Mouse (Mus musculus): ENCODE measurements around the gene Trpm3.

The Trpm3 gene

DNA sequence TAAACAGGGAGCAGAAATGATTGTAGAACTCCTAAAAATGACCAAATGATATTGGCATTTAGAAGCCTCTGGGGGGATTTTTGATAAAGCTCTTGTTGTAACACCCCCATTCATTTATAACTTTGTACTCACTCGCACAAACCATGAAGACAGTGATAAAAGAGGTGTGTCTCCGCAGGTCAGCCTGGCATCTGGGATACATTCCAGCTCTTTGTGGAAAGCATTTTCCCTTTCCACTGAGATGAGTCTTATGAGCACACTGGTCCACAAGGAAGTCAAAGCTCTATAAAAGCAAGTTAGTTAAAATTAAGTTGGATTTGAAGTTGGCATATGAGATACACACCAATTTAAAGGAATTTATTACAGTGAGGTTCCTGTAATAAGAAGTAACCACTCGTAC lies 600.4 kb downstream of the Trpm3 start:
- DNase-seq (ENCODE audit: low read depth in 2 of 2, low spot score in 2 of 2) = no peak

DNA sequence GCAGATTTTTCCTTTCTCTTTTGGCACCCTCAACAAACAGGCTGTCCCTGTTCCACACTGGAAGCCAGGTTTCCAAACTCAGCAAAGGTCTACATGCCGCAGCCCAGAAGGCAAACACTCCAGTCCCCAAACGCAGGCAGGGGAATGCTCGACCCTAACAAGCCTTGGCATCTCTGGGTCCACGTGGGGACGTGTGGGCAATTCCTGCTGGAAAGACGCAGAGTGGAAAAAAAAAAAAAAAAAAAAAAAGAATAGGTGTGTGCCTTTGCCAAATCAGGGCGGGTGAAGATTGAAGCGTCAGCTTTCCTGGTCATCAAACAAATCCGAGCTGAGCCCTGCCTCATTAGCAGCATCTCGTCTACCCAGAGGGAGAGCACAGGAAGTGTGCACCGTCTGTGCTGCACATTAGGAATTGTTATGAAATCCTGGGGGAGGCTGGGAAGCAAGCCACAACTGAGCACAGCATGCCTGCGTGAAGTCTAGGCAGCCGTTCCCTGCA lies 614.5 kb downstream of the Trpm3 start:
- no peak for DNase-seq (ENCODE audit: low read depth in 2 of 2, low spot score in 2 of 2)

DNA sequence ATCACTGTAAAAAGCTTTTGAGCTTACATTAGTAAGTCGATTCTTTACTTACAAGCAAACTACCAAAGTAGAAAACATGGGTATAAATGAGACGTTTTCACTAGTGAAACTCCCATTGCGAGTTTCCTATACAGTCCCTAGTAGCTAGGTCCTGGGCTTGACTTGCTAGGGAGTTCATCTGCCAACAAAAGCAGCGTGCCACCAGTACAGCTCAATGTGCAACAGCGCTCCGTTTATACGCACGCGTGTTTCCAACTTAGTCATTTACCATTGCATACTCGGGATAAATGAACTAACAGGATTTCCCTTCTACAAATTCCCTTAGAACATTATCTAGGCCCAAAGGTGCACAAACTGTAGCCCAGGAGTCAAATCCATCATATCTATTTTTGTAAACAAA lies 615.2 kb downstream of the Trpm3 start:
- DNase-seq (ENCODE audit: low read depth in 2 of 2, low spot score in 2 of 2) = no peak

DNA sequence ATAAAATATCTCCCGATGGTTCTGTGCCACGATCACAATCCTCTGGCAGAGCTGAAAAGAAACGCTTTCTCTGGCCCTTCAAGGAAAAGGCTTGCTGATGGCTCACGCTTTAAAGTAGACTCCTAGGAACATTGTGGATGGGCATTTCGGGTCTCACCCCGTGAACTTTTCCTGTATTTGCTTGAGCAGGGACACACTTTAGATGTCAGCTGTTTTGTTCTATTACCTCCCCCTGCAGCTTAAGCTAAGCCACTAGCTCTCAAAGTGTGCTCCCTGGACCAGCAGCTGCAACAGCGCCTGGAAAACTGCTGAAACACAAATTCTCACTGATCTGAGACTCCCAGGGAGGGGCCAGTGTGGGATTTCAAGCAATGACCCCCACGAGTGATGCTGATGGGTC lies 615.7 kb downstream of the Trpm3 start:
- DNase-seq (ENCODE audit: low read depth in 2 of 2, low spot score in 2 of 2) = no peak

DNA sequence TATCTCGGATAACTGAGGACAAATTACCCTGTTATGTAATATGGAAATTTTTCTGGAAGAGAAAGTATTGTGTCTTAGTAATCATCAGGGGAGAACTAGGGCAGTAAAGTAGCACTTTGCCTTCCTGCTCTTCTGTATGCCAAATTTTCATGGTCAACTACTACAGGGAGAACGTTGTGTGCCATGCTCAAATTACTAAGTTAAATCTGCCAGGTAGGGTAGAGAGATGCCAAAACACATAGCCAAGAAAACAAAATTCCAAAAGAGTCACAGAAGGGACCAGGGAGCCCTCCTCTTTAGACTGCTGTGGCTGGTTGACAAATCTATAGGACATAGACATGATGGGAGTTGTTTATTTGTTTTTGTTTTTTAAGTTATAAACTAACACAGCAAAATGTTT lies 619.6 kb downstream of the Trpm3 start:
- DNase-seq (ENCODE audit: low read depth in 2 of 2, low spot score in 2 of 2) = no peak

DNA sequence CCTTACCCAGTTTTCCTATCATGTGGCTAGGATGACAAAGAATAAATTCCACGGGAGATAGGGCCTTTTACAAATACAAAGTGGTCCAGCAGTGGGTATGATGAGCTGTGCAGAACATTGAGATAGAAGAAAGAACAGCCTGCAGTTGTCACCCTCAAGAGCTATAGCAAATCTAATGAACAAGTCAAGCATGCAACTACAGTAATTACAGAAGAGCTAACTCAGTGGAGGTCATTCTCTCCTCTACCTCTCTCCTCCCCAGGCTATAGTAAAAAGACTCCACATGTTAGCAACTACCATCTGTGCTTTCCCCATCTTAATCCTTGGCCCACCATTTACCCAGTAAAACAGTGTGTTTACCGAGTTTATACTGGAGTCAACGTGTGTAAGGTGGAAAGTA lies 629.4 kb downstream of the Trpm3 start:
- DNase-seq (ENCODE audit: low read depth in 2 of 2, low spot score in 2 of 2) = no peak

DNA sequence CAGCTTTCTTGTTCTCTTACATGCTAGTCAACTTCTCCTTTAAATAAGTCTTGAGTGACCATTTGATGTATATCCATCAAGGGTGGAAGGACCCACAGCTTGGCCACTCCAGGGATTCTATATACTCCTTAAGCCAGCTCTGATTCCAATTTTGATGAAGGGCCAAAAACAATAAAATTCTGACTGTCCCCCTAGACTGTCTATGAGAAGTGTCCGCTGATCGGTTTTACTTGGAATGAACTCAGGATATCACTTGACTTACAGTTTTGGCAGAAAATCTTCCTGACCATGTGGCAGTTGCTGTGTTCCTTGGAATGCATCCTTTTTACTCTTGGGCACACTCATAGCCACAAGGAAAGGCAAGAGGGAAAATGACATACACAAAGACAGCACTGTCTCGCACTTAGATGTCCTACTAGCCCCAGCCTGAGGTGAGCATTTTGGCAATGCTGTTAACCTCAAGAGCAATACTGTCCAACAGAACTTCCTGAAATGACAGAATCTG lies 636.4 kb downstream of the Trpm3 start:
- no peak for DNase-seq (ENCODE audit: low read depth in 2 of 2, low spot score in 2 of 2)

DNA sequence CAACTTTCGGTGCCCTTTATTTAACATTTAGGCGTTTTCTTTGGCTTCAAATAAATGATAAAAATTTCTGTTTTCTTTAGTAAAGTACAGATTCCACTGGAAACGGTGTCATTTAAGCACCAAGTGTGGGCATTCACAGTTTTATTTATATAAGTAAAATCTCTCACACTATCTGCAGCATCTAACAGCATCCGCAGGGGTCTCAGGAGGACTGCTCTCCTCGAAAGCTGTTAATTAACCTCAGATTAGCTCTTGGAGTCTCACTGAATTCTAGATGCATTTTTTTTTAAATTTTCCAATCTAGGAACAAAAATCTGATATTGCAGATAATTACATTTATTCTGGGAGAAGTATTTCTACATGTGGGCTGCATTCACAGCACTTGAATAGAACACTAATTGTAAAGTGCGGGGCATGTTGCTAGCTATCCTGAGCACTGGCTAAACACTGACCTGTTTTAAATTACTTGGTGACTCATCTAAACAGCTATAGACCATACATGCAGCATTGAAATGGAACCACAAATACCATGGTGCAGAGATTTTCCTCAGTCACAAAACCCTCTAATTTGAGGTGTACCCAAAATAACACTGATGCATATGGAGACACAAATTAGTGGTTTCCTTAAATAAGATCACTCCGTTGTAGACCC lies 641.5 kb downstream of the Trpm3 start:
- no peak for DNase-seq (ENCODE audit: low read depth in 2 of 2, low spot score in 2 of 2)

DNA sequence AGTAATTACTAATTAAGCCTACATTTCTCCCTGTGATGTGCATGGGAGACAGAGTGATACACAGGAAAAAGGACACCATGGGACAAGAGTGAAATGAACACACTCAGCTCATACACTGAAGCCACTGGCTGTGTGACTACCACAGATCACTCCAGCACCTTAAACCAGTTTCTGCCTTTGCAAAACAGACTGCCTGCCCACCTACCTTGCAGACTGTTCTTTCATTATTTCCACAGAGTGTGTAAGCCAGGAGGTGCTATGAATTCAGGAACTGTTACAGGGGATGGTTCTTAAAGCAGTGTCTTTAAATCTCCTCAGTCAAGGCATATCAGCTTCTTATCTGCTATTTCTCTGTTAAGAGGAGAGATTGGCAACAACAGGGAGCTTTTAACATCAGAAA lies 642.7 kb downstream of the Trpm3 start:
- no peak for DNase-seq (ENCODE audit: low read depth in 2 of 2, low spot score in 2 of 2)

DNA sequence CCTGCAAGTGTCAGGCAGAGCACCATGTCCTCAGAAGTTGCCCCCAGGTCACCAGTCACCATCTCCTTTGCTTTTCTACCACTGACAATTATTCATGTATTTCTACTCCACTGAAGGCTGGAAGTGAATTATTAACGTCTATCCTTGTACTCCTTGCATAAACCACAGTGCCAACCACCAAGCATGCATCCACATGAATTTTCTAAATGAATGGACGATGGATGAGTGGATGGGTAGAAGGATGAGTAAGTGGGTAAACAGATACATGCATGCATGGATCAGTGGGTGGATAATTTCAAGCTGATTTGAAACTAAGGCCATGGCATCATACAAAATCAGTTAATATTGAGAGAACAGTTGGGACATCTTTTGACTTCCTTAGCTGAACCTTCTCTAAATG lies 644.9 kb downstream of the Trpm3 start:
- DNase-seq (ENCODE audit: low read depth in 2 of 2, low spot score in 2 of 2) = no peak

DNA sequence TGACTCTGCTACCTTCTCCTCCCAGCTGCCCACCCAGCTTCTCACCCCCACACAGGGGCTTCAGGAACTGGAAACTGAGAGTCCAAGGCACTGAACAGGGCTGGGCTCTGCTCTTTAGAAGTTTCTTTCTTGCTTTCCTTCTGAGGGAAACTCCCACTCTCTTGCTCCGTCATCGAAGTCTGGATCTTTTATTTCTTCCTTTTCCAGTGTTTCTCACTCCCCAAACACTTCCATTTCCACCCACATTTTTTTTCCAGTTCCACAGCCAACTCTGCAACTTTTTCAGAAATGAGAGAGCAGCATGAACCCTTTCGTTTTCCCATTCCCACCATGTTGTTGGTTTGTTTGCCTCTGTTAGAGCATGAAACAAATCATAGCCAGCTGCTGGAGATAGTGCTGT lies 650.9 kb downstream of the Trpm3 start:
- DNase-seq (ENCODE audit: low read depth in 2 of 2, low spot score in 2 of 2) = no peak

DNA sequence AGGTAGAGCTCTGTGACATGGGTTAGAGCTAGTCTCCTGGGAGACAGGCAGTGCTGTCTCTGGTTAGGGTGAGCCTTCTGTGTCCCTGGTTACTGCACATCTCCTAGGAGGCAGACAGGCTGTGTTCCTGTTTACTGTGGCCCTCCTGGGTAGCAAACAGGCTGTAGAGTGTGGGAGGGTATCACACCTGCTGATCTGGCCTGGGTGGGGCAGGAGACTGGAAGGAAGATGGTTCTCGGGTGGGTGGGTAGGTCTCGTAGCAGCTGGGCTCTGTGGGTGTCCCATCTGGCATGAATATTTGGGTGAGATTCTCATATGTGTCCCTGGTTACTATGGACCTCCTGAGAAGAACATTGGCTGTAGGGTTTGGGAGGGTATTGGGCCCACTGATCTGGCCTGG lies 658.1 kb downstream of the Trpm3 start:
- no peak for DNase-seq (ENCODE audit: low read depth in 2 of 2, low spot score in 2 of 2)

DNA sequence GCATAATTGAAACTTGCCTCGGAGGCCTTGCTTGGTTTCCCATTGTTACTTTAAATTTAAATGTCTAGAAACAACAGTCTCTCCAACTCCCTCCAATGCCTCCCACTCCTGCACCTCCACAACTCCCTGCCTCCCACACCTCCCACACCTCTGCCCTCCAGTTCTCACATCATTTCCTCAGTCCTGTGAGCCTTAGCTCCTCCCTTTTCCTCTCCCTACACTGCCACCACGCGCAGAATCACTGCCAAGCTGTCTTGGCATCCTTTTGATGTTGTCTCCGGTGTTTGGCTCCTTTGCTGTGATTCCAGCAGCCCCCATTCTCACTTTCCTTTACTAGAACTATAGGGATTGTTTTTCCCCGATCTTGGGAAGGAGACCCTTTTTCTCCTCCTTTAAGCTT lies 661.6 kb downstream of the Trpm3 start:
- no peak for DNase-seq (ENCODE audit: low read depth in 2 of 2, low spot score in 2 of 2)

DNA sequence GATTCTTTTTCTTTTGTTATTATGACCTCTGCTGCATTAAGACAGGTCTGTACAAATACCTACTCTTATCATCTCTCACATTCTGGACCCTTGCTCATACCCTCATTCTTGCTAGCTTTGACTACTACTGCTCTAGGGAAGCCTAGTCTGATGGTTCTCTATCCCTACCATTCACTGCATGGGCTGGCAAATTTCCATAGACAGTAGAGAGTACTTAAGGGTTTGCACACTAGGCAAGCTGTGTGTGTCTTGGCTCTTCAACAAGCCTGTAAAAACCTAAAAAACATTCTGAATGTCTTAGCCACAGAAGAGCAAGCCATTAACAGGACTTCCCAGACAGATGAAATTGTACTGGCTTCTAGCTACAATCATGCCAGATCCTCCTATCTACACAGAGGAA lies 664.5 kb downstream of the Trpm3 start:
- no peak for DNase-seq (ENCODE audit: low read depth in 2 of 2, low spot score in 2 of 2)

DNA sequence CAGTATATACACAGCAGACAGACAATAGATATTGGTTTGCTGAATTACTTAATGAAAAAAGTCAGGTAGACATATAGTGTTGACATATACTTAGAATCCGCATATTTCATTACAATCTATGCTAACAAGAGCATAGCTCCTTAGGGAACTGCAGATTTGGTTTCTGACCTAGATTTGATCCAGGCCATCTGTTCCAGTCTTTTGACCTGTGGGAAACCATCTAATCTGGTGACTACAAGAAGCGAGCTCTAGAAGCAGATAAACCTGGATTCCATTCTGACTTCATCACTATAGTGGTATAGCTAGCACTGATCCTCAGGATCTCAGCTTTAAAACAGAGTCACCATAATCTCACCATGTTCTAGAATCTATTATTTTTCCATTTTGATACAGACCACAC lies 665.5 kb downstream of the Trpm3 start:
- no peak for DNase-seq (ENCODE audit: low read depth in 2 of 2, low spot score in 2 of 2)

DNA sequence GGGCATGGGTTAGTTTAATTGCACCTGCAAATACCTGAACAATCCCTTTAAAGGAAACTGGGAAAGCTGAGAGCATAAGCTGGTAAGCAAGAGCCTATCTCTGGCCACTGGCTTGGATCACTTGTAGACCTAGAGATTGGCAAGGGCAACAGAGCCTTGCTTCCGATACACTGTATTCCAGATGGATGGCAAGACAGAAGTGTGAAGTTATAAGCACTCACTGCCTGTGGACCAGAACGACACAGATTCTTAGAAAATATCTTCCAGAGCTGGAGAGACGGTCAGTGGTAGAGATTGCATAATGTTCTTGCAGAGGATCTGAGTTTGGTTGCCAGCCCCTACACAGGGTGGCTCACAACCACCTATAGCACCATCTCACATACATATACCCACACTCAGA lies 671.4 kb downstream of the Trpm3 start:
- DNase-seq (ENCODE audit: low read depth in 2 of 2, low spot score in 2 of 2) = no peak

DNA sequence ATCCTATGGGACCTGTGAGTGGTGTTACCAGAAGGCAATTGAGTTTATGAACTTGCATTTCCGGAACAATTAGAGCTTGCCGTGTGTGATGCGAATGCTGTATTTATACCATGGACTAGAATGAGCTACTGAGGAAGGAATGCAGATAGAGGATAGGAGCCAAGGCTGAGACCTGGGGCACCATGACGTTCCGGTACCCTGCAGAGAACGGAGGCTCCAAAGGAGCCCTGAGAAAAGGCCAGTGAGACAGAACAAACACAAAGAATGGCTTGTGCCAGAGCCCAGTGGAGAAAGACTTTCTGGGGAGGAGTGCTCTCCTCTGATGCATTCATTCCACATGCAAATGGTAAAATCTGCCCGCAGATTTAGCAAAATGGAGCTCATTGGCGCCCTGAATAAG lies 682.9 kb downstream of the Trpm3 start:
- DNase-seq (ENCODE audit: low read depth in 2 of 2, low spot score in 2 of 2) = no peak

DNA sequence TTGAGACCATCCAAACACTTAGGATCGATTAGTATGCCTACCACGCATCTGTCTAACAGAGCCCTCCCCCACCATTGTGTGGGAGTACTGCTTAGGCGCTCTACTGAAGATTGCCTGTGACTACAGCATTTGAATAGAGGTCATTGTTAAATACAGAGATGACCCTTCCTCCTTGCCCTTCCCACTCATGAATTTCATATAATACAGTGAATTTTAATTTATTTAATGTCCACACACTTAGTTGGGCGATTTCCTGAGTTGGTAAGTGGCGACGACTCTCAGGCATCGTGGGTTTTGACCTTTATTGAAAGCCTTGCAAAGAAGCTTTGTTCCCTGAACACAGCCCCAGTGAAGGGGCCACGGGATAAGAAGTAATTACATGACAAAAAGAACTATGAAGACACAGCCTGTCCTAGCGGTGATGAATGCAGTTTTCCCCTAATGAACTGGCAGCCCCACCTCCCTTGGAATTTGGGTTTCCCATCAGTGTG lies 684.7 kb downstream of the Trpm3 start:
- DNase-seq (ENCODE audit: low read depth in 2 of 2, low spot score in 2 of 2) = no peak

DNA sequence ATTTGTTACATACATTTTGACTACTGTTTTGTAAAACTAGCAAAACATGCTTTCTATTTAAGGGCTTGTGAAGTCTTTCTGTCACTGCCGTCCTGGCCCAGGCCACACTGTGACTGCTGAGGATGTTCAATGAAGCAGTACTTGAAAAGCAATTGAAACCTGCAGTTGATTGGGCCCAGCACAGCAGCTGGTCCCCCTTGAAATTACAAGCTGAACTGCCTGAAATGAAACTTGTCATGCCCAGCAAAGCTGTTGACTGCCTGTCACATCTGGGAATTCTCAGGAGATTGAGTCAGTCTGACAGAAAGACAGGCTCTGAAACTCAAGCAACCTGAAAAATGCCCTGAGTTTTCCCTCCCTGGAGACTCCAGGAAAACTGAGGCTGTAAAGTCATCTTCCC lies 687.0 kb downstream of the Trpm3 start:
- no peak for DNase-seq (ENCODE audit: low read depth in 2 of 2, low spot score in 2 of 2)

DNA sequence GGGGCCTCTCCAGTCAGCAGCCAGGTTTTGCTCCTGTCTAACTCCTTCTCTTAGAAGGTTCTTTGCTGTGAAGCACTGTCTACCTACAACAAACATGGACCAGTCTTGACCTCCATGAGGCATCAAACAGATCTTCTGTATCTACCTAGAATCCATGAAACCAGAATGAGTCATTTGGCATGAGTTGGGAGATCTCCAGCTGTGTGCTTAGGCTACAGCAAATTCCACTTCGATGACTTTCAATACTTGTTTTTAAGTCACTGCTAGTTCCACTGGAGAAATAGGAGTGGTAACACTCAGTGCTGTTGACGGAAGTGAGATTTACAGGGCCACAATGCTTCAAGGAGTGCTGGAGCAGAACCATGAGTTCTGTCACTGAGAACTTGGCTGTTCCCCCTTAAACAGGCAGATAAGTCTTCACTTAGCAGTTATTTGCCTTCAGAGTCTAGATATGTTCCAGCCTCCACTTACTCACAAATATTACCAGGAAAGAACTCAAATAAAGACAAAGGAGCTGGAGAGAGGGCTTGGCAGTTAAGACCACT lies 689.4 kb downstream of the Trpm3 start:
- no peak for DNase-seq (ENCODE audit: low read depth in 2 of 2, low spot score in 2 of 2)

DNA sequence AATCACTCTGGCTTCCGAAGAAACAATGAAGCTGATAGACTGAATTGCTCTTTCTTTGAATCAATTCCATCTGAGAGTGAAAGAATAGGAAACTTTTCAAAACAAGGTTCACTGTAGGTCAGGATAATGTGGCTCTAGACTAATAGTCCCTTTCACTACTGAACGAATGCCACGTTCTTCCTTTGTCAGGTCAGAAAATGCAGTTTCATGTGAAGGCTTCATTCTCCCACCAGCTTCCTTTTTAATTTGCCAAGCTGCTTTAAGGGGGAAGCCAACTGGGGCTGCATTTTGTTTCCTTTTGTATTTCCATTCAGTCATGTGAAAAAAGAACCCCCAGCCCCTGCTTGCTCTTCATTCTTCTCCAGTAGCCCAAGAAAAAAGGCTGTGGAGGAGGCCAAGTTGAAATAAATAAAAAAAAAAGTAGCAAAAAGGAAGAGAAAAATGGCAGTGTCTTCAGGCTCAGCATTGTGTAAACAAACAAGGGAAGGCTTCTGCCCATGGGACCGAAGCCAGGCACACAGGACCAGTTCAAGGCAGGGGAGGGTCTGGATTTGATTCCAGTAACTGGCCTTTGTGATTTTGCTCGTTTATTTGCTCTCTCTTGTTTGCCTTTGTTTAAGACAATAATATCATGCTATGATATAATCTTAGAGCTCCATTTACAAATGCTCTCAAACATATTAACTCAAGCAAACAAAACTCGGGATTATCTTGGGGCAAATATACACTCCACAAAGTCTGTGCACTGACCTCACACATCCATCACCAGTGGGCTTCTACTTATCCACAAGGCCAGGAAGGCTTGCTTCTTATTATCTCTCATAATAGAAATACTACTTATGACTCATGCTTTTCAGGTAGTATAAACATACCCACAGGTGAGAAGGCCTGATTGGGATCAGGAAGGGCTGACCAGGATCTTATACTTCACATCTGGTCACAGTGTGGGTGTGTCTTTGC lies 702.5 kb downstream of the Trpm3 start:
- no peak for DNase-seq (ENCODE audit: low read depth in 2 of 2, low spot score in 2 of 2)

DNA sequence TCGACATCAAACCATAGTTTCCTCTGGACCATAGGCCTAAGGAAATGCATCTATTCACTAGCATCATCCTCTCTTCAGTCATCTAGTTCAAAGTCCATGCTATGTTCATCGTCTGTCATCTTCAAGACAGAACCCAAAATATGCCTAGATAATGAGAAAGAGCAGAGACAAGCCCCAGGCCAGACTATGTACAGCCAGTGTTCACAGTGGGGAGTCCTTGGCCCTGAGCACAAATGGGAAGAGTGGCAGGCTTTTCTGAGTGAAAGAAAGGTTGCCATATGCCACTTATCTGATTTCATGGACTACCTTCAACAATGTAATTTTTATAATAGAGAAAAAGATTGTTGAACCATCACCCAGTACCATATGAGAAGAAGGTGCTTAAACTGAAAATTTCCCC lies 703.9 kb downstream of the Trpm3 start:
- no peak for DNase-seq (ENCODE audit: low read depth in 2 of 2, low spot score in 2 of 2)

Data from CD8-positive naive resting alpha-beta T cell, adult 2 months (primary cell).